Mouse (Mus musculus) hindbrain, embryonic 11.5 days (tissue): ENCODE results near the gene Pus7l. TPM values are rescaled to one million over a fixed set of nuclear protein-coding genes. Genes with fewer than 3 reads are reported as not detected.

Experiments
- ATAC-seq: fragments of 200-750 bp; cut with Nextera tagmentation; 2 replicates; pipeline ENCODE4 v1.8.0; 2017; ENCODE audit warnings: mild to moderate bottlenecking, moderate TSS enrichment, moderate library complexity; ENCODE audit not compliant: low FRiP score
- DNase-seq: peaks from one replicate; pipeline ENCODE4 v3.0.0-alpha.2; 2015; ENCODE audit warnings: low spot score
- H3K27ac ChIP-seq: fragments of 300-500 bp; sonication (generic); 2 replicates; pipeline ENCODE4 v1.5.1; 2014; ENCODE audit warnings: mild to moderate bottlenecking, low read depth, low read length
- H3K27me3 ChIP-seq: fragments of 300-500 bp; sonication (generic); 2 replicates; pipeline ENCODE4 v1.6.1; 2014; ENCODE audit warnings: mild to moderate bottlenecking, low read length, moderate library complexity, mixed read lengths; ENCODE audit not compliant: control insufficient read depth, insufficient read depth
- H3K36me3 ChIP-seq: fragments of 300-500 bp; sonication (generic); 2 replicates; pipeline ENCODE4 v1.6.1; 2014; ENCODE audit warnings: mild to moderate bottlenecking, low read length, moderate library complexity, mixed read lengths; ENCODE audit not compliant: control insufficient read depth, insufficient read depth
- H3K4me1 ChIP-seq: fragments of 300-500 bp; sonication (generic); replicated peaks from 2 replicates; pipeline ENCODE4 v1.6.1; 2014; ENCODE audit warnings: low read length, mixed read lengths; ENCODE audit not compliant: control insufficient read depth, insufficient read depth
- H3K4me2 ChIP-seq: fragments of 300-500 bp; sonication (generic); replicated peaks from 2 replicates; pipeline ENCODE4 v1.6.1; 2014; ENCODE audit warnings: mild to moderate bottlenecking, low read depth, low read length
- H3K4me3 ChIP-seq: fragments of 300-500 bp; sonication (generic); 2 replicates; pipeline ENCODE4 v1.5.1; 2014; ENCODE audit warnings: low read depth, low read length
- H3K9ac ChIP-seq: fragments of 300-500 bp; sonication (generic); 2 replicates; pipeline ENCODE4 v1.6.1; 2014; ENCODE audit warnings: low read depth, low read length
- H3K9me3 ChIP-seq: fragments of 300-500 bp; sonication (generic); 2 replicates; pipeline ENCODE4 v1.6.1; 2016; ENCODE audit warnings: low read length; ENCODE audit not compliant: control insufficient read depth
- WGBS: fragments of 180-500 bp; shearing (Covaris S2); extraction: QIAGEN DNeasy Blood & Tissue Kit; methylation state at CpG from one replicate; pipeline ENCODE4 v1.1.7; 2014; 5-methylcytosine and 5-hydroxymethylcytosine counted together
- polyA plus RNA-seq: library from polyadenylated mRNA; unstranded; fragments of >200 nt; fragmentation: Nextera tagmentation; extraction: Ambion mirVana; gene quantifications from 2 replicates; pipeline ENCODE4 v1.2.1, GENCODE M21; 2014

The Pus7l gene
- polyA plus RNA-seq, 1 experiment from 2014 or later, result 9.0 TPM

DNA sequence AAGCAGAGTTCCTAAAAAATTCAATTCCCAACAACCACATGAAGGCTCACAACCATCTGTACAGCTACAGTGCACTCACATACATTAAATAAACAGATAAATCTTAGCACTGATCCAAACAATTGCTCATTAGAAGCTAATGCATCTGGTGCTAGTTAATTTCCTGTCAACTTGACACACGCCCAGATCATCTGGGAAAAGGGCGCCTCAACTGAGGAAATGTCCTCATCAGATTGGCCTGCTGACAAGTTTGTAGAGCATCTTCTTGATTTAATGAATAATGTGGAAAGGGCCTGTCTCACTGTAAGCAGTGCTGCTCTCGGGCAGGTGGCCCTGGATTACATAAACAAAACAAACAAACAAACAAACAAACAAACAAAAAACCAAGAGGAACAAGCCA is 12.8 kb downstream of the Pus7l start:
- Histone ChIP-seq H3K9ac (no peak overlapping the region), H3K4me3 (no peak overlapping the region), H3K36me3 (no peaks in the 10 kb centered on the region), H3K27ac (no peak overlapping the region), H3K4me1 (no peaks in the 10 kb centered on the region), H3K9me3 (no peaks in the 10 kb centered on the region), H3K27me3 (no peaks in the 10 kb centered on the region), H3K4me2 (no peak overlapping the region)
- no peak for ATAC-seq
- no peak for DNase-seq
- WGBS, result 88% methylated on average over 3 of the region's 3 CpGs

DNA sequence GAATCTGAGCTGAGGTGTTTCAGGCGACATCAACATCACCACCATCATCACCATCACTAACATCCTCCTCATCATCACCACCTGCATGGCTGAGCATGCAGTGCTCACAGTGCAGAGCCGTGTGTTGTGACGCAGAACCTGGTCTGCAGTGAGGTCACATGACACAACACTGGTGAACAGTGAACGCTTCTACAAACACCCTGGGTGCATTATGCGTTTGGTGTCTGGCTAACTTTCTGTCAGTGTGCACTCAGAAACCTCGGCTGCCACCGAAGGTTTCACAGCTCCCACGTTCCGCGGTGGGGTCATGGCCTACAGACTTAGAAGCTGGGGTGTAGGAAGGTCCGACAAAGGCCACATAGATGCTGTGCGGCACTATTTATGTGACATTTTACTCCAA is 18.4 kb downstream of the Pus7l start:
- DNase-seq, result no peak

DNA sequence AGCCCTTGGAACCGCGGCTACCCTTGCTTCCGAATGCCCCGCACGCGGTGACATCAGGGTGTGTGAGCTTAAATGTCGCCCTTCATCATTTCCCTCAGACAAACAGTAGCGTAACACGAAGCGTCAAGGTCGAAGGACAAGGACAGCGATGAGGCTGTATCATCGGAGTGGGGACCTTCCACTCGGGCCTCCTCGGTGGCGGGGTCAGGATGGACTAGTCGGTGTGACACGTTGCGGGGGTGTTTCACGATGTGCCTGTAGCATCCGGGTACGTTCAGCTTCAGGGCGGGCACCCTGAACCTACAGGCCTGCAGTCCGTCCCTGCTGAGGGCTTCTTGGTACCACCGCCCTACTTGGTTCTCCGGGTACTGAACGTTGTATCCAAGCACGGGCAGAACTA is 20.1 kb downstream of the Pus7l start:
- ATAC-seq (no peak), DNase-seq (no peak)
- no peaks in the 10 kb centered on the region for H3K4me1 ChIP-seq
- H3K27me3 ChIP-seq, result no peaks in the 10 kb centered on the region
- H3K9ac ChIP-seq, result no peak overlapping the region
- no peak overlapping the region for H3K4me2 ChIP-seq
- no peaks in the 10 kb centered on the region for H3K36me3 ChIP-seq
- WGBS, result 89% methylated on average over 28 of the region's 28 CpGs
- no peak overlapping the region for H3K4me3 ChIP-seq
- H3K9me3 ChIP-seq, result no peaks in the 10 kb centered on the region
- H3K27ac ChIP-seq, result no peak overlapping the region

More for the DNA sequence above, 18.4 kb downstream of the Pus7l start:
- Histone ChIP-seq H3K4me3 (no peak overlapping the region), H3K9ac (no peak overlapping the region), H3K36me3 (no peaks in the 10 kb centered on the region), H3K27me3 (no peaks in the 10 kb centered on the region), H3K9me3 (no peaks in the 10 kb centered on the region), H3K27ac (no peak overlapping the region), H3K4me2 (no peak overlapping the region), H3K4me1 (no peaks in the 10 kb centered on the region)
- ATAC-seq, result no peak
- WGBS, result 88% methylated on average over 12 of the region's 12 CpGs

DNA sequence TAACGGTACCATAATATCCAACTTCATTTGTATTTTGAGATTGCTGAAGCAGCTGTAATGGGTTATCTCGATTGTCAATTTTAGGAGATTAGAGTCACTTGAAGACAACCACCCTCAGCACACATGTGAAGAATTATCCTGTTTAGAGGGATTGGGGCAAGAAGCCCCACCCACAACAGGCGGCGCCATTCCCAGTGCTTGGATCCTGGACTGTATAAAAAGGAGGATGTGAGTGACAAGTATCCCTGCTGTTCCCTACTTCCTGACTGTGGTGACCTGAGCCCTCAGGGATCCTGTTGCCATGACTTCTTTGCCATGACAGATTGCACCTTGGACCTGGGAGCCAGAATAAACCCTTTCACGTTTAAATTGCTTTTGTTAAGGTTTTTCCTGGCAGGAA is 22.4 kb downstream of the Pus7l start:
- no peak for ATAC-seq
- 74% methylated on average over 5 of the region's 5 CpGs for WGBS
- H3K9me3 ChIP-seq, result no peaks in the 10 kb centered on the region

DNA sequence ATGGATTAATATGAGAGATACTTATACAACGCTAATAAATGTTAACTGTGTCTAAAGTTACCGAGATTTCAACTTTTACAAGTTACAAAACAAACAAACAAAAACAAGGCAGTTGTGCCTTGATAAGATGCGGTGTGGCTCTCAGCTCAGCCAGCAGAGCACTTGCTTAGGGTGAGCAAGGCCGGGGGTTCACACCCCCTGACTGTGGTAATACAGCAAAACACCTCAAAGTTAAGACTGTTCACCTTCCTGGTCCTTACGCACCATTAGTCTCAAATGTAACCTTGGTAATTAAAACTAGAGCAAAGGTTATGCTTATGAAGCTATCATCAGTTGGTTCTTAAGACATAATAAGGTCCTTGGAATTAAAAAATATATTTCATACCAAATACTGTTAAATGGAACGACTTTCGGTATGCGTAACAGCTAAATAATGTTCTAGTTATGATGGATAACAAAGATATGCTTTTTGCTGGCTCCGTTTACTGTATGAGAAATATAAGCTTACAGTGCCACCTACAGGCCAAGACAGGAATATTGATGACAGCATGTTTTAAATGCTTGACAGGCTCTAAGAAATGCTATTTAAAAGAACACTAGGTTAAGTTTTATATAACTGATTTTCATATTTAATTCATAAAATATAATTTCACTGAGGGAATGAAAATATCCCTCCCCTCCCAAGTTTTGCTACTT is 23.0 kb downstream of the Pus7l start:
- no peak for ATAC-seq
- peak; percentile 82 for DNase-seq
- no peak overlapping the region for H3K4me3 ChIP-seq
- no peak overlapping the region for H3K27ac ChIP-seq
- H3K4me1 ChIP-seq, result no peaks in the 10 kb centered on the region
- no peaks in the 10 kb centered on the region for H3K27me3 ChIP-seq
- 53% methylated on average over 9 of the region's 9 CpGs for WGBS
- H3K4me2 ChIP-seq, result no peak overlapping the region
- H3K9ac ChIP-seq, result no peak overlapping the region
- no peaks in the 10 kb centered on the region for H3K9me3 ChIP-seq
- no peaks in the 10 kb centered on the region for H3K36me3 ChIP-seq

More for the DNA sequence above, 22.4 kb downstream of the Pus7l start:
- Histone ChIP-seq H3K4me1 (no peaks in the 10 kb centered on the region), H3K27ac (no peak overlapping the region), H3K27me3 (no peaks in the 10 kb centered on the region), H3K9ac (no peak overlapping the region), H3K4me3 (no peak overlapping the region), H3K36me3 (no peaks in the 10 kb centered on the region), H3K4me2 (no peak overlapping the region)
- DNase-seq, result no peak

DNA sequence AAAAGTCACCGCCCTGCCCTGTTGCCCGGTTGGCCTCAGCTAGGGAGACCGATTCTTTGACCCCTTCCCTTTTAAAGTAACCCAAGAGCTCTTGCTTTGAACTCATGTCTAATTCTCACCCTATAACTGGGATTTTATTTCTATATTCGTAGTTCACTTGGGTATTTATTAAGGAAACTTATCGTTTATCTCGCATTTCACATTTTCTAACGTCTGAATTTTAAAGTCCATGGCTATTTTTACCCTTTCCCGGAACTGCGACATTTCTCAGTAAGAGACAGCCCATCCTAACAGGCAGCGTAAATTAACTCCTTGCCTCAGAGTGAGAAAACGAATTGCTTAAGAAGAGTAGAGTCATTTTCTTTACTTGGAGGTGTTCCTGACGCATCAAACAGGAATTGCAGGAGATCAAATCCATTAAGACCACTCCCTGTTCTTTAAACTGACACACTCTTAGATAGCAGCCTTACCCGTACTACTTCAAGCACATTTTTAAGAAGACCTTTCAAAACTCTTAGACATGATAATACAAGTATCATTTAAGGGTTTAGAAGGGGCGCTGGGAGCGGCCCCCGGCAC is 25.3 kb downstream of the Pus7l start:
- WGBS, result 78% methylated on average over 16 of the region's 16 CpGs
- no peaks in the 10 kb centered on the region for H3K4me1 ChIP-seq
- H3K27me3 ChIP-seq, result no peaks in the 10 kb centered on the region
- ATAC-seq (no peak), DNase-seq (no peak)
- H3K4me3 ChIP-seq, result no peak overlapping the region
- no peaks in the 10 kb centered on the region for H3K36me3 ChIP-seq
- no peak overlapping the region for H3K4me2 ChIP-seq
- no peak overlapping the region for H3K9ac ChIP-seq
- no peak overlapping the region for H3K27ac ChIP-seq
- no peaks in the 10 kb centered on the region for H3K9me3 ChIP-seq

DNA sequence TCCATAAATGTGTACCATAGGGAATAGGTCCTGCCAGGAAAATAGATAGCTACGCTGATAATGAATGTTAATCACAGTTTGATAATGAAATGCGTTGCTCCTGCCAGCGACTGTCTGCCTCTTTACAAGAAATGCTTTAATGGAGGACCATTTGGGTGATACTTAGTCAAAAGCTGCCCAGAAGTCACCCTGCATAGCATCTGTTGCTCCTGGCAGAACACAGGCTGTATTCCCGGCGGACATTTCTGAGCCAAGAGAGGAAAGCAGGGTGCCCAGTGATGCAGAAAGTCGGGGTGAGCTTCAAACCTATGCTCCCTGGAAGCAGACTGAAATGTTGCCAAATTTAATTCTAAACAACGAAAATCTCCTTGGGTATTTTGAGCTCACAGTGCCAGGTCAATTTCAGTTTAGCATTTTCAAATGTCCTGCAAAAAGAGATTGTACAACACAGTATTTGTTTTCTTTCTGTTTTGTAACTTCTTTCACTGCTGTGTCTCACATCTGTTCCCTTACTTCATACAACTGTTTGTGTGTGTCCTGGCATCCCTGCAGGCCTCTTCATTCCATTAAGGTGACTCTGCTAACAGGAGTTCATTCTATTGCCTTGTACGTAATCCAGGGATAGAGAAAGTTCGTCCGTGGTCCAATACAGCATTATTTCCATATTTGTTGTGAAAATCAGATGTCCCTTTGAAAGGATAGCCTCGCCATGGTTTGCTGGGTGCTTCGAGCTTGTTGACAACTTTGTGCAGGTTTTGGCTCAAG is 39.7 kb downstream of the Pus7l start:
- no peak for DNase-seq
- Histone ChIP-seq H3K4me1 (no peaks in the 10 kb centered on the region), H3K27ac (no peak overlapping the region), H3K27me3 (no peaks in the 10 kb centered on the region), H3K9ac (no peak overlapping the region), H3K36me3 (no peaks in the 10 kb centered on the region), H3K9me3 (no peaks in the 10 kb centered on the region), H3K4me2 (no peak overlapping the region), H3K4me3 (no peak overlapping the region)
- no peak for ATAC-seq
- WGBS, result 81% methylated on average over 12 of the region's 12 CpGs

DNA sequence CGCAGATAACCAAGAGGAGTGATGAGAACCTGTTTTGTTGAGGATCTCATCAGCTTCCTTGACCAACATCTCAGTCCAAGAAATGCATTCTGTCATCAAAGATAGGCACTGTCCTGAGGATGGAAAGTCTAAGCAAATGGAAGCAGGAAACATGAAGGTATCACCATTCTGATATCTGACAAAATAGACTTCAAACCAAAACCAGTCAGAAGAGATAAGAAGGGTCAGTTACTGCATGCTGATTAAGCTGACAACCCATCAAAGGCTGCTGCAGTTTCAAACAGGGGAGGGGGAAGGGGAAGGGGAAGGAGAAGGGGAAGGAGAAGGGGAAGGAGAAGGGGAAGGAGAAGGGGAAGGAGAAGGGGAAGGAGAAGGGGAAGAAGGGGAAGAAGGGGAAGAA is 44.1 kb downstream of the Pus7l start:
- DNase-seq (no peak), ATAC-seq (no peak)
- Histone ChIP-seq H3K27ac (no peak overlapping the region), H3K27me3 (no peaks in the 10 kb centered on the region), H3K36me3 (no peaks in the 10 kb centered on the region), H3K9ac (no peak overlapping the region), H3K9me3 (no peaks in the 10 kb centered on the region), H3K4me1 (no peaks in the 10 kb centered on the region), H3K4me2 (no peak overlapping the region), H3K4me3 (no peak overlapping the region)
- 90% methylated on average over 1 of the region's 1 CpGs for WGBS

DNA sequence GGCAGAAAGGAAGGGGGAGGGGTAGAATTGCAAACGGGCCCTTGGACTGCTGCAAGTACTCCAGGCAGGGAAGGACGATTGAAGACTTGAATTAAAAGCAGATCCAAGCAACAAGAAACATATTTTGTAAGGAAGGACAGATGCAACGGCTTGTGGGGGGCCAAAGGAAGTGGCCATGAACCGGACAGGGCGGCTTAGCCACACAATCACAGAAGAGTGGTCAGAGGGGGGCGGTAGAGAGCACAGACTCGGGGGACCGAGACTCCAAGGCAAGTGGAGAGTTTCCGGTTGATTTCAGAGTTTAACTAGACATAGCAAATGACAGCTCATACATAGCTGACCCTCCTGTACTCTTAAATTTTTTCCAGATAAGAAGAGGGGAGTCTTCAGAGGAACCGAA is 47.4 kb downstream of the Pus7l start:
- H3K4me2 ChIP-seq, result no peak overlapping the region
- no peaks in the 10 kb centered on the region for H3K27me3 ChIP-seq
- no peak overlapping the region for H3K4me3 ChIP-seq
- ATAC-seq, result no peak
- WGBS, result 70% methylated on average over 10 of the region's 10 CpGs
- H3K36me3 ChIP-seq, result no peaks in the 10 kb centered on the region
- no peak overlapping the region for H3K27ac ChIP-seq
- no peak for DNase-seq
- H3K4me1 ChIP-seq, result no peaks in the 10 kb centered on the region
- no peak overlapping the region for H3K9ac ChIP-seq
- H3K9me3 ChIP-seq, result no peaks in the 10 kb centered on the region
